Mouse (Mus musculus): ENCODE data around the gene Adar. TPM values are rescaled to one million over a fixed set of nuclear protein-coding genes. Genes with fewer than 3 reads are reported as not detected.
"Not testable (repeated sequence)": the region's sequence is repeated elsewhere in the genome, so short reads cannot be mapped to it uniquely, and the experiment has no call there.

Gene Adar
- total RNA-seq, 2 experiments from 2014 or later, result 137 to 151 TPM

- DNase-seq (ENCODE audit: low spot score in 2 of 2), result peak in 1 of 2 experiments; percentile 27
These were observed 74.0 kb downstream of the Adar start for GRCm38 (mm10) chr3:89788680-89789352.

GRCm38 (mm10) chr3:89794616-89795015, 79.8 kb downstream of the Adar start:
- DNase-seq (ENCODE audit: low spot score in 2 of 2), result no peak

GRCm38 (mm10) chr3:89795746-89796145, 80.9 kb downstream of the Adar start:
- DNase-seq (ENCODE audit: low spot score in 2 of 2), result no peak

GRCm38 (mm10) chr3:89796358-89796757, 81.5 kb downstream of the Adar start:
- DNase-seq (ENCODE audit: low spot score in 2 of 2), result no peak

- no peak for DNase-seq (ENCODE audit: low spot score in 2 of 2)
These were observed 83.7 kb downstream of the Adar start for GRCm38 (mm10) chr3:89798518-89798917.

- no peak for DNase-seq (ENCODE audit: low spot score in 2 of 2)
These were observed 84.7 kb downstream of the Adar start for GRCm38 (mm10) chr3:89799476-89799875.

GRCm38 (mm10) chr3:89800078-89800477, 85.3 kb downstream of the Adar start:
- DNase-seq (ENCODE audit: low spot score in 2 of 2), result not testable (repeated sequence)

- DNase-seq (ENCODE audit: low spot score in 2 of 2), result no peak
These were observed 86.1 kb downstream of the Adar start for GRCm38 (mm10) chr3:89800774-89801506.

- no peak for DNase-seq (ENCODE audit: low spot score in 2 of 2)
These were observed 86.7 kb downstream of the Adar start for GRCm38 (mm10) chr3:89801507-89801847.

GRCm38 (mm10) chr3:89802876-89803275, 88.1 kb downstream of the Adar start:
- no peak for DNase-seq (ENCODE audit: low spot score in 2 of 2)

Other genes starting within 250 kb of the Adar start
- 10 to 100 TPM; 20.4 to 26.9 TPM for gene Kcnn3, start 194.9 kb upstream of the Adar start, total RNA-seq (2021)
- gene Chrnb2, start 49.6 kb downstream of the Adar start, total RNA-seq (2021), result 10 to 100 TPM; 28.6 to 30.0 TPM
- gene Ube2q1, start 58.6 kb downstream of the Adar start, total RNA-seq (2021), result 10 to 100 TPM; 86.0 to 90.3 TPM
- gene She, start 116.3 kb downstream of the Adar start, total RNA-seq (2021), result 1 to 10 TPM; 3.0 to 3.8 TPM
- 1 to 10 TPM; 3.4 to 3.9 TPM for gene Il6ra, start 198.2 kb downstream of the Adar start, total RNA-seq (2021)
- 100 to 1,000 TPM in 1 of 2 experiments, 10 to 100 TPM in 1; 97.9 to 106 TPM for gene Atp8b2, start 248.5 kb downstream of the Adar start, total RNA-seq (2021)

All from left cerebral cortex, adult 18-20 months (tissue).